Mouse (Mus musculus): ENCODE data around the gene Nectin3. TPM values are rescaled to one million over a fixed set of nuclear protein-coding genes. Genes with fewer than 3 reads are reported as not detected.
A peak's percentile ranks its signal among the peaks of the same experiment; 100 is the strongest.

Gene Nectin3
- polyA plus RNA-seq (2015; fragmentation: Nextera tagmentation; extraction: Ambion mirVana), result 14.5 and 25.6 TPM in 2 replicates

GRCm38 (mm10) chr16:46498421-46498789 lies at the start of gene Nectin3:
TSS of gene Nectin3 (minus strand) at chr16:46498525.
- Histone ChIP-seq H3K27ac (peak within 1 kb of the TSS; percentile 94), H3K4me1 (peaks cover 18% of the 10 kb centered on the region), H3K4me2 (peak within 1 kb of the TSS; percentile 87), H3K9ac (peak within 1 kb of the TSS; percentile 95), H3K36me3 (no peaks in the 10 kb centered on the region), H3K27me3 (peaks cover 7% of the 10 kb centered on the region), H3K9me3 (no peaks in the 10 kb centered on the region), H3K4me3 (peak within 1 kb of the TSS; percentile 89)
- ATAC-seq (ENCODE audit: insufficient number of reproducible peaks, insufficient read depth, low FRiP score, low TSS enrichment, low read depth), result no peak
- 5% methylated on average over 4 of the region's 4 CpGs for whole genome bisulfite sequencing

DNA sequence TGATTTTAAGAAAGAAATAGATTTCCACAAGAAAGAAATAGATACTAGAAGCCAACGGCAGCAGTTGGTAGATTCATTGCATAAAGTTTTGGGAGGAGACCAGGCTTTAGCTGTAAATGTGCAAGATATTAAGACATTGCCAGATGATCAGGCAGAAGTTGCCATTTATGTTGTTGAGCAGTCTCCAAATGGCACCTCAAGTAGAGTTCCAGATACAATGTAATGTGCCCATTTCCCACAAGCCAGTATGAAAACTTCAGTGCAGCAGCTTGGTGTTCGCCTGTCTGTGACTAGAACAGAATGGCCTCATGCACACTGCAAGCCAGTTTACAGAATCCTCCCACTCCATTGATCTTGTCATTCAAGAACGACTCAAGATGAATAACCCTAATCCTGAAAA lies 39.8 kb upstream of the Nectin3 start:
- no peak overlapping the region for H3K4me2 ChIP-seq
- no peak overlapping the region for H3K9ac ChIP-seq
- ATAC-seq (ENCODE audit: insufficient number of reproducible peaks, insufficient read depth, low FRiP score, low TSS enrichment, low read depth), result no peak
- H3K9me3 ChIP-seq, result no peaks in the 10 kb centered on the region
- no peaks in the 10 kb centered on the region for H3K4me1 ChIP-seq
- H3K36me3 ChIP-seq, result no peaks in the 10 kb centered on the region
- H3K4me3 ChIP-seq, result no peak overlapping the region
- H3K27me3 ChIP-seq, result no peaks in the 10 kb centered on the region
- 82% methylated on average over 3 of the region's 3 CpGs for WGBS
- no peak overlapping the region for H3K27ac ChIP-seq

DNA sequence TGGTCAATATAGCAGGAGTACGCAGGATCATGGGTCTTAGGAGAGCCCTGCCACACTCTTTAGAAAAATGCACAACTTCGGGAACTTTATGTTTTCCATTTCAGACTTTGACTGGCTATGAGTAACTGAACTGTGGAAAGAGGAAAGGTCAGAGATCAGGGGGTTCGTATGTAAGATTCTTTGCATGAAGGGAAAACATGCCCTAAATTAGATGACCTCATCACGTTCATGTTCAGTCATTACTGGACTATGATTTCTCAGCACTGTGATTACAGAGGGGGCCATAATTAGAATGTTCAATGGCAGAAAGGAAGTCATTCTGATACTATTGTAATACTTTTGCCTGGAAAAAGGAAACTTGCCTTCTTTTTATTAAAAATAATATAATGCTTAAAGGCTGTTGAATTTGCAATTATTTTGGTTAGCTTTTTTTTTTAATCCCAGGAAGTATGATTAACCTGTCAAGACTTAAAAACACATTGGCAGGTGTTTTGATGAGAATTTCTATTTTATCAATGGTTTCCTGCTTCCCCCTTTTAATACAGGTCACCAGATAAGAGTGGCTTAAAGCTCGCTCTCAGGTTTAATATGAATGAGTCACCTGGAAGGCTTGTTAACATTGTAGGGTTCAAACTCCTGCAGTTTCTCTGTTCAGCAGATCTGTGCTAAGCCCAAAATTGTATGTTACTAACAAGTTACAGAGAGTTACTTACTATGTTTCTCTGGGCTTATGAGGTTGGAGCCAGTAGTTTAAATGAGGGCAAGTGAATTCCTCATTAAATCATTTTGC lies 34.3 kb upstream of the Nectin3 start:
- 76% methylated on average over 5 of the region's 5 CpGs for WGBS
- no peak for ATAC-seq (ENCODE audit: insufficient number of reproducible peaks, insufficient read depth, low FRiP score, low TSS enrichment, low read depth)
- Histone ChIP-seq H3K4me3 (no peak overlapping the region), H3K9ac (no peak overlapping the region), H3K4me2 (no peak overlapping the region), H3K36me3 (no peaks in the 10 kb centered on the region), H3K4me1 (no peaks in the 10 kb centered on the region), H3K27me3 (no peaks in the 10 kb centered on the region), H3K27ac (no peak overlapping the region), H3K9me3 (no peaks in the 10 kb centered on the region)

DNA sequence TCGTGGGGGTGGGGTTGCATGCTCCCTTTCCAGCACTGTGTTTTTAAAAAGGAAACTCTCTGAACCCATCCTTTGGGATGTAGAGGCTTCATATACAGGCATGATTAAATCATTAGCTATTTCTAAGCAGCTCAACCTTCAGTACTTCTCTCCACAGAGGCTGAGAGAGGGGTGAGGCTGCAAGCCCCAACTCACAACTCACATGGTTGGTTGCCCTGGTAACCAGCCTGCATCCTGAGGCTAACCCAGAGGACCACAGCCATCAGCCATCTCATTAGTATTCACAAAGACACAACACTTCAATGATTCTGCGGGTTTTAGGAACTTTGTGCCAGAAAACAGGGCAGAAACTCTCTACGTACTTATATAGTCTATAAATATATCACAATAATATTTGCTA lies 32.7 kb upstream of the Nectin3 start:
- Histone ChIP-seq H3K36me3 (no peaks in the 10 kb centered on the region), H3K4me1 (no peaks in the 10 kb centered on the region), H3K27ac (no peak overlapping the region), H3K9me3 (no peaks in the 10 kb centered on the region), H3K4me3 (no peak overlapping the region), H3K4me2 (no peak overlapping the region), H3K27me3 (no peaks in the 10 kb centered on the region), H3K9ac (no peak overlapping the region)
- WGBS, result 74% methylated on average over 3 of the region's 3 CpGs
- ATAC-seq (ENCODE audit: insufficient number of reproducible peaks, insufficient read depth, low FRiP score, low TSS enrichment, low read depth), result no peak

DNA sequence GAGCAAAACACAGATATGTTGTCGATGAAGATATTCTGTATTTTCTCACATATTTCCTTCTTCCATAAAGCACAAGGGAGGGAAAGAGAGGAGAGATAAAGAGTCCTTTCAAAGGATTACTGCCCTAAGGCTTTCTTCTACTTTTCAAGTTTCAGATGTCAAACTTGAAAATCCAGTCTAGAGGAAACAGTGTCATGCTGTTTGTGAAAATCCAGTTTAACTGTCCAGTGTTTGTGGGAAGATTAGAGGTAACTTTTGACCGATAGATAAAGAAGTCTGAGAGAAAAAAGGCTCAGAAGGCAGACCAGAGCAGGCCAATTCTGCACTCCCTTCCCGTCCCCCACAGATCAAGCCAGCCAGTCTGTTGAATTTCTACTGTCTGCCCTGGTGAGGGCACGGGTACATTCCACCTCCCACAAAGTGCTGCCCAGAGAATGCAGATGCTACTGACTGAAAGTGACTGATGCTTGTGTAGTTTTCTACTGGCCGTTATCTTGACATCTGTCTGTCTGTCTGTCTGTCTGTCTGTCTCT lies 22.6 kb upstream of the Nectin3 start:
- Histone ChIP-seq H3K9ac (no peak overlapping the region), H3K27ac (no peak overlapping the region), H3K4me2 (no peak overlapping the region), H3K36me3 (no peaks in the 10 kb centered on the region), H3K27me3 (no peaks in the 10 kb centered on the region), H3K4me1 (no peaks in the 10 kb centered on the region), H3K9me3 (no peaks in the 10 kb centered on the region), H3K4me3 (no peak overlapping the region)
- no peak for ATAC-seq (ENCODE audit: insufficient number of reproducible peaks, insufficient read depth, low FRiP score, low TSS enrichment, low read depth)
- 41% methylated on average over 5 of the region's 5 CpGs for WGBS

- Histone ChIP-seq H3K27me3 (no peaks in the 10 kb centered on the region), H3K4me2 (no peak overlapping the region), H3K27ac (no peak overlapping the region), H3K9ac (no peak overlapping the region), H3K4me1 (no peaks in the 10 kb centered on the region), H3K9me3 (no peaks in the 10 kb centered on the region), H3K36me3 (no peaks in the 10 kb centered on the region), H3K4me3 (no peak overlapping the region)
- ATAC-seq (ENCODE audit: insufficient number of reproducible peaks, insufficient read depth, low FRiP score, low TSS enrichment, low read depth), result no peak
- WGBS, result 90% methylated on average over 2 of the region's 2 CpGs
Measured at GRCm38 (mm10) chr16:46519606-46520005, 21.3 kb upstream of the Nectin3 start.

GRCm38 (mm10) chr16:46507944-46508333 lies 9.6 kb upstream of the Nectin3 start:
- Histone ChIP-seq H3K9me3 (no peaks in the 10 kb centered on the region), H3K36me3 (no peaks in the 10 kb centered on the region), H3K4me1 (no peaks in the 10 kb centered on the region), H3K27me3 (no peaks in the 10 kb centered on the region), H3K9ac (no peak overlapping the region), H3K4me2 (no peak overlapping the region), H3K27ac (no peak overlapping the region), H3K4me3 (no peak overlapping the region)
- 65% methylated on average over 3 of the region's 3 CpGs for WGBS
- ATAC-seq (ENCODE audit: insufficient number of reproducible peaks, insufficient read depth, low FRiP score, low TSS enrichment, low read depth), result no peak

DNA sequence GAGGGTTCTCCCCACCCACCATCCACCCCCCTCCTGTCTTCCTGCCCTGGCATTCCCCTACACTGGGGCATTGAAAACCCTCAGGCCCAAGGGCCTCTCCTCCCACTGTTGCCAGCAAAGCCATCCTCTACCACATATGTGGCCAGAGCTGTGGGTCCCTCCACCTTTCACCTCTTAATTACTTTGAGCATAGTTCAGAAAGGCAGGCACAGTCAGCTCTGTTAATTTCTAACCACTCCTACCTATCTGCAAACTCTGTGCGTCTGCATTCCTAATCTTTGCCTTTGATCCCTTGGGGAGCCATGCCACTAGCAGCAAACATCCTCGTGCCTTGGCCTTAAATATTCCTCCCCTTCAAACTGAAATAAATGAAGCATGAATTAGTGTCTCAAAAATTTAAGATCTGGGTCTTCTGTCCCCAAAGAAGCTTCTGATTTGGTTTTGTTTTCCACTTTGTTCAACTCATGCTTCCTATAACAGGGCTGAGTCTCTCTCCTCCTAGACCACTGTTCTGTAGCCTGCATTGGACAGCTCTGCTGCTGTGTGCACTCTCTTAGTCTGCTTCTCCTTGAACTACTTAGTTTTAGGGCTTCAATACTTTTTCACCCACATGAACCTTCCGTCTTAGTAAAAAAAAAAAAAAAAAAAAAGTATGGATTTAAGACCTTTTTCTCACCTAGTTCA lies 9.1 kb upstream of the Nectin3 start:
- WGBS, result 38% methylated on average over 3 of the region's 3 CpGs
- Histone ChIP-seq H3K9ac (no peak overlapping the region), H3K36me3 (no peaks in the 10 kb centered on the region), H3K4me3 (no peak overlapping the region), H3K27me3 (no peaks in the 10 kb centered on the region), H3K27ac (no peak overlapping the region), H3K4me2 (no peak overlapping the region), H3K9me3 (no peaks in the 10 kb centered on the region), H3K4me1 (no peaks in the 10 kb centered on the region)
- no peak for ATAC-seq (ENCODE audit: insufficient number of reproducible peaks, insufficient read depth, low FRiP score, low TSS enrichment, low read depth)

GRCm38 (mm10) chr16:46504006-46504405 lies 5.7 kb upstream of the Nectin3 start:
- H3K9me3 ChIP-seq, result no peaks in the 10 kb centered on the region
- no peak overlapping the region for H3K4me2 ChIP-seq
- no peaks in the 10 kb centered on the region for H3K36me3 ChIP-seq
- no peak overlapping the region for H3K9ac ChIP-seq
- 74% methylated on average over 4 of the region's 4 CpGs for WGBS
- ATAC-seq (ENCODE audit: insufficient number of reproducible peaks, insufficient read depth, low FRiP score, low TSS enrichment, low read depth), result no peak
- no peaks in the 10 kb centered on the region for H3K4me1 ChIP-seq
- H3K4me3 ChIP-seq, result no peak overlapping the region
- no peaks in the 10 kb centered on the region for H3K27me3 ChIP-seq
- H3K27ac ChIP-seq, result no peak overlapping the region

DNA sequence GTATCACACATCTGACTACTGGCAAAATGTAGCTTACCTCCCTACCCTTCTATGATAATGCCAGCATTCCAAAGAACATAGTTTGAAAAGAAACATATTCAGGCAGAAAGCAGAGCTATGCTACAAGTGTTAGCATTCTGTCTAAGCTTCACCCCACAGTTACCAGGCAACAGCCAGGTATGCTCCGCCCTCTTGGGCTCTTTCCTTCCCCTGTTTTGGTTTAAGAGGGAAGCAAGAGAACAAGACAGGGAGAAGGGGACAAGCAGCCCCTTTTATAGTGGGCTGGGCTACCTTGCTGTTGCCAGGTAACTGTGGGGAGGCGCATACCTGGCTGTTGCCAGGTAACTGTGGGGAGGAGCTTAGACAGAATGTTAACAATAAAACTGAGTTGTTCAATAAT lies 4.0 kb upstream of the Nectin3 start:
- Histone ChIP-seq H3K4me3 (no peak overlapping the region), H3K4me1 (peaks cover 7% of the 10 kb centered on the region), H3K4me2 (no peak overlapping the region), H3K27me3 (peaks cover 7% of the 10 kb centered on the region), H3K27ac (no peak overlapping the region), H3K9ac (no peak overlapping the region), H3K36me3 (no peaks in the 10 kb centered on the region), H3K9me3 (no peaks in the 10 kb centered on the region)
- WGBS, result 67% methylated on average over 2 of the region's 2 CpGs
- ATAC-seq (ENCODE audit: insufficient number of reproducible peaks, insufficient read depth, low FRiP score, low TSS enrichment, low read depth), result no peak

GRCm38 (mm10) chr16:46500759-46501158 lies 2.4 kb upstream of the Nectin3 start:
- no peaks in the 10 kb centered on the region for H3K36me3 ChIP-seq
- no peak overlapping the region for H3K4me3 ChIP-seq
- H3K27me3 ChIP-seq, result peaks cover 7% of the 10 kb centered on the region
- H3K4me2 ChIP-seq, result no peak overlapping the region
- peaks cover 7% of the 10 kb centered on the region for H3K4me1 ChIP-seq
- H3K9ac ChIP-seq, result no peak overlapping the region
- H3K27ac ChIP-seq, result no peak overlapping the region
- no peaks in the 10 kb centered on the region for H3K9me3 ChIP-seq
- 58% methylated on average over 3 of the region's 3 CpGs for WGBS
- no peak for ATAC-seq (ENCODE audit: insufficient number of reproducible peaks, insufficient read depth, low FRiP score, low TSS enrichment, low read depth)
